Mouse (Mus musculus): ENCODE measurements around the gene Dag1.

DNA sequence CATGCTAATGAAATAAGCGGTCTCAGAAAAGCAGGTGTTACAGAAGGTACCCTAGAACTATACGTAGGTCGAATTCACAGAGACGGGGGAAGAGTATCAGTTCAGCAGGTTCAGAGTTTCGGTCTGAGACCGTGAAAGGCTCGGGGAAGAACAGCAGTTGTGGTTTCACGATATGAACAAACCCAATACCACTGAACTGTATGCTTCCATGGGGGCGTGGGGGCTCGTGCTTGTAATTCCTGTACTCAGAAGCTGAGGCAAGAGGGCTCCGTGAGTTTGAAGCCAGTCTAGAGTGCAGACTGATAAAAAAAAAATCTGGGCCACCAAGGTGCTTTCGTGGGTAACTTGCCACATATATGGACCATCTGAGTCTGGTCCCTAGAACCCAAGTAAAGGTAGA, 108.9 kb downstream of the Dag1 start:
- no peak for TF ChIP-seq CTCF (IDR thresholded peaks at IDR 0.05; ENCODE audit: low read depth)
- no peak for TF ChIP-seq EP300 (optimal IDR thresholded peaks at IDR 0.05)

All from stomach, postnatal 0 days (tissue).